13 mouse cellular contexts compared by ENCODE assay signal in the genomic region with DNA sequence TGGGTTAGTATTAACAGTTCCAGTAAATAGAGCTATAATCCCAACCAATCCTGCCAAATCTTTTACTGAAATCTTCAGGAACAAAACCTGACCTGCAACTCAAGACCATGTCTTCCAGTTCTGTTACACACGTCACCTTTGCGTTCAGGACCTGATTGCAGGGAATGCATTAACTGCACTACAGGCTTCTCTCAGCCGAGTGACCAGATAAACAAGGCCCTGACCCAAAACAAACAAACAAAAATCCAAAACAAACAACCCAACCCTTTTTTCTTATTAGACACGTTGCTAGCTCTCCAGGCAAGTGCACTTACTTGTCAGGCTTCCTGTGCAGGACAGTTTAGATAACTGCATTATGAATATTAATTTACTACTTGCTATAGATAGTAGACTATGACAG.
"Had no signal": no experiment of that assay in that cellular context is flagged by ENCODE, and none has a peak within 500 bp of the region (broad histone marks: within the 10 kb centered on the region; RNA-seq: fewer than 3 reads in every experiment).

No protein-coding gene starts in this region.

- DNase-seq: kidney, postnatal 14 days; liver, embryonic 13.5 days; liver, postnatal 0 days; midbrain, embryonic 14.5 days; right cerebral cortex, postnatal 14 days; thymus, adult 2 months; thymus, postnatal 25 days had no signal

- H3K9me3 ChIP-seq: limb, embryonic 10.5 days; liver, embryonic 13.5 days; midbrain, embryonic 10.5 days; neural tube, embryonic 12.5 days; stomach, embryonic 15.5 days had no signal

- ATAC-seq: liver, postnatal 0 days had no signal

- H3K27me3 ChIP-seq: liver, embryonic 13.5 days; neural tube, embryonic 12.5 days; stomach, embryonic 15.5 days had no signal

- H3K4me2 ChIP-seq: liver, embryonic 13.5 days; neural tube, embryonic 12.5 days; stomach, embryonic 15.5 days had no signal

- H3K9ac ChIP-seq: liver, embryonic 13.5 days; liver, postnatal 0 days; neural tube, embryonic 12.5 days; stomach, embryonic 15.5 days had no signal

- H3K4me1 ChIP-seq: limb, embryonic 10.5 days; midbrain, embryonic 10.5 days; neural tube, embryonic 12.5 days; stomach, embryonic 15.5 days had no signal

- H3K27ac ChIP-seq: limb, embryonic 10.5 days; liver, embryonic 13.5 days; macrophage; midbrain, embryonic 10.5 days; neural tube, embryonic 12.5 days; stomach, embryonic 15.5 days had no signal

- H3K4me3 ChIP-seq: limb, embryonic 10.5 days; liver, embryonic 13.5 days; midbrain, embryonic 10.5 days; myocyte; neural tube, embryonic 12.5 days; stomach, embryonic 15.5 days had no signal
